Mouse (Mus musculus): Measurements from ENCODE around the gene Tmsb15b2.
"Not testable (repeated sequence)": the region's sequence is repeated elsewhere in the genome, so short reads cannot be mapped to it uniquely, and the experiment has no call there.

Tmsb15b2 gene

GRCm38 (mm10) chrX:136975397-136975796 lies at the start of gene Tmsb15b2:
TSS of gene Tmsb15b2 (minus strand) at chrX:136975497.
- DNase-seq (ENCODE audit: low spot score): not testable (repeated sequence)

- peak; percentile 67 for DNase-seq (ENCODE audit: low spot score)
These were observed 44.0 kb upstream of the Tmsb15b2 start for GRCm38 (mm10) chrX:137019310-137019709.

- no peak for DNase-seq (ENCODE audit: low spot score)
These were observed 42.4 kb upstream of the Tmsb15b2 start for GRCm38 (mm10) chrX:137017668-137018067.

GRCm38 (mm10) chrX:137015099-137015709 lies 39.9 kb upstream of the Tmsb15b2 start:
- DNase-seq (ENCODE audit: low spot score): peak; percentile 58

- no peak for DNase-seq (ENCODE audit: low spot score)
These were observed 21.0 kb upstream of the Tmsb15b2 start for GRCm38 (mm10) chrX:136996256-136996655.

- peak; percentile 29 for DNase-seq (ENCODE audit: low spot score)
These were observed 18.3 kb upstream of the Tmsb15b2 start for GRCm38 (mm10) chrX:136993641-136994040.

GRCm38 (mm10) chrX:136992978-136993547 lies 17.8 kb upstream of the Tmsb15b2 start, which contains the start of gene Zcchc18:
TSS of gene Zcchc18 (plus strand) at chrX:136993155.
- DNase-seq (ENCODE audit: low spot score): peak; percentile 78

GRCm38 (mm10) chrX:136992191-136992965 lies 17.1 kb upstream of the Tmsb15b2 start:
- peak; percentile 7 for DNase-seq (ENCODE audit: low spot score)

GRCm38 (mm10) chrX:136991274-136991673 lies 16.0 kb upstream of the Tmsb15b2 start:
- no peak for DNase-seq (ENCODE audit: low spot score)

GRCm38 (mm10) chrX:136986039-136986438 lies 10.7 kb upstream of the Tmsb15b2 start:
- DNase-seq (ENCODE audit: low spot score): no peak

- no peak for DNase-seq (ENCODE audit: low spot score)
These were observed 3.3 kb upstream of the Tmsb15b2 start for GRCm38 (mm10) chrX:136978616-136979015.

- DNase-seq (ENCODE audit: low spot score): peak; percentile 84
These were observed 1.3 kb upstream of the Tmsb15b2 start, which contains the start of the genes Tmsb15l and Tmsb15b1 for GRCm38 (mm10) chrX:136976424-136977084. TSS of gene Tmsb15l (minus strand) at chrX:136976869. TSS of gene Tmsb15b1 (minus strand) at chrX:136976874.

GRCm38 (mm10) chrX:136959688-136960087 lies 15.6 kb downstream of the Tmsb15b2 start:
- peak; percentile 3 for DNase-seq (ENCODE audit: low spot score)

GRCm38 (mm10) chrX:136958300-136958699 lies 17.0 kb downstream of the Tmsb15b2 start:
- DNase-seq (ENCODE audit: low spot score): not testable (repeated sequence)

GRCm38 (mm10) chrX:136957583-136958279 lies 17.6 kb downstream of the Tmsb15b2 start:
- DNase-seq (ENCODE audit: low spot score): peak; percentile 72

- DNase-seq (ENCODE audit: low spot score): no peak
These were observed 37.3 kb downstream of the Tmsb15b2 start for GRCm38 (mm10) chrX:136937985-136938384.

GRCm38 (mm10) chrX:136927031-136927430 lies 48.3 kb downstream of the Tmsb15b2 start, which contains the start of gene H2bfm:
TSS of gene H2bfm (plus strand) at chrX:136927325.
- no peak for DNase-seq (ENCODE audit: low spot score)

- no peak for DNase-seq (ENCODE audit: low spot score)
These were observed 49.4 kb downstream of the Tmsb15b2 start for GRCm38 (mm10) chrX:136925863-136926262.

All from layer of hippocampus, adult 11-12 months (tissue).